Mouse (Mus musculus): ENCODE measurements around the gene Asic4.

- TF ChIP-seq GATA1 (IDR thresholded peaks at IDR 0.05; ENCODE audit: low read length), result no peak
- TF ChIP-seq TAL1 (IDR thresholded peaks at IDR 0.05; ENCODE audit: low read length), result no peak
Observed at GRCm38 (mm10) chr1:75480036-75480435, 29.8 kb downstream of the Asic4 start.

Data from erythroblast, embryonic 14.5 days (primary cell).